In the genomic region with DNA sequence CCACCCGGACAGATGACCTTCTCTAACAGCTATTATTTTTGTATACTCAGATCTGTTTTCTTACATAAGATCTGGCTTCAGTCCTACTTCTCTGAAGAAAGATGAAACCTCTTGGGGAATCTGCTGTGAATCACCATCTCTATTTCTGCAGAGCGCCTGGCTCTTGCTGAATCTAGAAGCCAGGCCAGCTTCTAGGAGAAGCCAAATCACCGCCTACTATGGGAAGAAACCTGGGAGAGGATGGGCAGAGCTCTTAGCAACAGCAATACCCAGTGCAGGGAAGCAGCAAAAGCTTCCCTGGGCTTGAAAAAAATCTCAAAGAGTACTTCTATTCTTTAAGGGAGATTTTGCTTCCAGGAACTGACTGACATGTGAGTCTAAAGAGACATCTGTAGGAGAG, we compare ENCODE assay signal across 10 mouse cellular contexts.
DNase-seq lines count a peak whose midpoint lies in the region; ATAC-seq and TF ChIP-seq lines count a peak whose summit lies in the region.
"Had no signal": no experiment of that assay in that cellular context is flagged by ENCODE, and none has a peak within 500 bp of the region (broad histone marks: within the 10 kb centered on the region; RNA-seq: fewer than 3 reads in every experiment).

No protein-coding gene starts in this region.

- no peaks in the 10 kb centered on the region for H3K9me3 ChIP-seq in kidney, postnatal 0 days (replicated peaks; ENCODE audit: low read length)
- no peaks in the 10 kb centered on the region for H3K9me3 ChIP-seq in kidney, embryonic 15.5 days (replicated peaks)
- no peaks in the 10 kb centered on the region for H3K9me3 ChIP-seq in lung, postnatal 0 days (ENCODE audit: low read length)
- no peaks in the 10 kb centered on the region for H3K9me3 ChIP-seq in forebrain, embryonic 13.5 days (replicated peaks)
- H3K9me3 ChIP-seq: embryonic facial prominence, embryonic 15.5 days; limb, embryonic 13.5 days had no signal

- no peak for TF ChIP-seq CTCF in kidney, postnatal 0 days (IDR thresholded peaks at IDR 0.05; ENCODE audit: low read depth)
- no peak for TF ChIP-seq CTCF in lung, postnatal 0 days (IDR thresholded peaks at IDR 0.05)

- no peaks in the 10 kb centered on the region for H3K4me1 ChIP-seq in kidney, postnatal 0 days (replicated peaks; ENCODE audit: insufficient read depth, low read length)
- H3K4me1 ChIP-seq in kidney, embryonic 15.5 days, result no peaks in the 10 kb centered on the region
- no peaks in the 10 kb centered on the region for H3K4me1 ChIP-seq in lung, postnatal 0 days (ENCODE audit: insufficient read depth, low read depth, low read length)
- H3K4me1 ChIP-seq in forebrain, embryonic 13.5 days, result no peaks in the 10 kb centered on the region
- H3K4me1 ChIP-seq: embryonic facial prominence, embryonic 15.5 days had no signal

- ATAC-seq in kidney, postnatal 0 days (replicated peaks; ENCODE audit: low FRiP score, low read depth), result no peak
- no peak for ATAC-seq in kidney, embryonic 15.5 days (replicated peaks; ENCODE audit: low FRiP score)
- 0 out of 2 replicates have a peak, but pooled peaks have one; percentile 17 for ATAC-seq in lung, postnatal 0 days
- no peak for ATAC-seq in forebrain, embryonic 13.5 days

- H3K9ac ChIP-seq in kidney, postnatal 0 days (ENCODE audit: low read depth, low read length), result no peak overlapping the region
- no peak overlapping the region for H3K9ac ChIP-seq in kidney, embryonic 15.5 days
- no peak overlapping the region for H3K9ac ChIP-seq in lung, postnatal 0 days (replicated peaks; ENCODE audit: low read depth)
- no peak overlapping the region for H3K9ac ChIP-seq in forebrain, embryonic 13.5 days
- H3K9ac ChIP-seq: embryonic facial prominence, embryonic 15.5 days; limb, embryonic 13.5 days had no signal

- H3K4me2 ChIP-seq in kidney, postnatal 0 days (ENCODE audit: low read length), result no peak overlapping the region
- H3K4me2 ChIP-seq in kidney, embryonic 15.5 days, result no peak overlapping the region
- no peak overlapping the region for H3K4me2 ChIP-seq in lung, postnatal 0 days (replicated peaks; ENCODE audit: low read depth, low read length)
- H3K4me2 ChIP-seq in forebrain, embryonic 13.5 days, result no peak overlapping the region
- H3K4me2 ChIP-seq: embryonic facial prominence, embryonic 15.5 days; limb, embryonic 13.5 days had no signal

- no peak for TF ChIP-seq EP300 in lung, postnatal 0 days (IDR thresholded peaks at IDR 0.05)

- H3K27me3 ChIP-seq in kidney, postnatal 0 days (ENCODE audit: insufficient read depth, low read length), result no peaks in the 10 kb centered on the region
- H3K27me3 ChIP-seq in kidney, embryonic 15.5 days, result no peaks in the 10 kb centered on the region
- no peaks in the 10 kb centered on the region for H3K27me3 ChIP-seq in lung, postnatal 0 days (replicated peaks; ENCODE audit: insufficient read depth, low read length)
- no peaks in the 10 kb centered on the region for H3K27me3 ChIP-seq in forebrain, embryonic 13.5 days
- H3K27me3 ChIP-seq: embryonic facial prominence, embryonic 15.5 days; limb, embryonic 13.5 days had no signal

- H3K27ac ChIP-seq in kidney, postnatal 0 days, result no peak overlapping the region
- no peak overlapping the region for H3K27ac ChIP-seq in kidney, embryonic 15.5 days
- H3K27ac ChIP-seq in lung, postnatal 0 days (ENCODE audit: low read length), result no peak overlapping the region
- H3K27ac ChIP-seq in forebrain, embryonic 13.5 days, result no peak overlapping the region
- H3K27ac ChIP-seq: embryonic facial prominence, embryonic 15.5 days; limb, embryonic 13.5 days had no signal

- WGBS in kidney, postnatal 0 days, result 61% methylated on average over 3 of the region's 3 CpGs
- 63% methylated on average over 3 of the region's 3 CpGs for WGBS in kidney, embryonic 15.5 days
- WGBS in lung, postnatal 0 days, result 55% methylated on average over 3 of the region's 3 CpGs
- 80% methylated on average over 3 of the region's 3 CpGs for WGBS in forebrain, embryonic 13.5 days

- H3K36me3 ChIP-seq in kidney, postnatal 0 days (ENCODE audit: insufficient read depth, low read length), result no peaks in the 10 kb centered on the region
- no peaks in the 10 kb centered on the region for H3K36me3 ChIP-seq in kidney, embryonic 15.5 days
- no peaks in the 10 kb centered on the region for H3K36me3 ChIP-seq in lung, postnatal 0 days (ENCODE audit: insufficient read depth, low read length)
- no peaks in the 10 kb centered on the region for H3K36me3 ChIP-seq in forebrain, embryonic 13.5 days (ENCODE audit: poor library complexity, severe bottlenecking)
- H3K36me3 ChIP-seq: embryonic facial prominence, embryonic 15.5 days; limb, embryonic 13.5 days had no signal

- DNase-seq in kidney, postnatal 0 days (ENCODE audit: low spot score), result peak; percentile 4
- DNase-seq in cerebellum, adult 11-12 months, result peak; percentile 5
- DNase-seq in heart, adult 9 months (ENCODE audit: low spot score in 2 of 2), result peak; percentile 73 to 75
- DNase-seq in lung, postnatal 0 days (ENCODE audit: low spot score), result peak; percentile 58
- DNase-seq in liver, result no peak
- DNase-seq in kidney, adult 18-20 months, result no peak

- H3K4me3 ChIP-seq in kidney, postnatal 0 days (replicated peaks; ENCODE audit: low read depth, low read length), result no peak overlapping the region
- no peak overlapping the region for H3K4me3 ChIP-seq in kidney, embryonic 15.5 days (replicated peaks)
- no peak overlapping the region for H3K4me3 ChIP-seq in lung, postnatal 0 days (ENCODE audit: low read depth, low read length)
- H3K4me3 ChIP-seq in forebrain, embryonic 13.5 days, result no peak overlapping the region
- H3K4me3 ChIP-seq: embryonic facial prominence, embryonic 15.5 days; limb, embryonic 13.5 days had no signal

Comparison
In these comparisons a context has a peak if more than half of its experiments do, and no peak if none do; other contexts are left out.
1. DNase-seq: peak in kidney, postnatal 0 days (single experiment), cerebellum, adult 11-12 months (single experiment), heart, adult 9 months (2 of 2) and lung, postnatal 0 days (single experiment); none in liver (single experiment) and kidney, adult 18-20 months (single experiment).